Mouse (Mus musculus): Measurements from ENCODE around the gene Rnf141. TPM values are rescaled to one million over a fixed set of nuclear protein-coding genes. Genes with fewer than 3 reads are reported as not detected.

The Rnf141 gene
- polyA plus RNA-seq, 1 experiment from 2014 or later, result 31.6 TPM

DNA sequence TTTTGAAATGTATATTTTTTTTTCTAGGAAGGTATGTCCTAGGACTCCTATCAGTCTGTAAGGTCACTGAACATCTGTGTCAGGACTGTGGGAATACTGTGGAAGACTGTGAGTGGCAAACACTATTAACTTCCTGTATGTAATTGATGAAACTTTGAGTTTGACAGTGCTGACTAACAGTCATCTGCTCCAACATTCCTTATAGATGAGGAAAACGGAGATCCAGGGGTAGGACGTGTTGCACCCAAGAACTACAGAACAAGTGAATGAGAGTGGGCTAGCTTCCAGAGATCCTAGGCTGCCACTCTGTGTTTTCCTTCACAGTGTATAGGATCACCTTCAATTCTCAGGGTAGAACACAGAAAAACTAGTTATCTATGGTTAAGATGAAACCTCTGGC, 3.1 kb upstream of the Rnf141 start:
- no peak for ATAC-seq

DNA sequence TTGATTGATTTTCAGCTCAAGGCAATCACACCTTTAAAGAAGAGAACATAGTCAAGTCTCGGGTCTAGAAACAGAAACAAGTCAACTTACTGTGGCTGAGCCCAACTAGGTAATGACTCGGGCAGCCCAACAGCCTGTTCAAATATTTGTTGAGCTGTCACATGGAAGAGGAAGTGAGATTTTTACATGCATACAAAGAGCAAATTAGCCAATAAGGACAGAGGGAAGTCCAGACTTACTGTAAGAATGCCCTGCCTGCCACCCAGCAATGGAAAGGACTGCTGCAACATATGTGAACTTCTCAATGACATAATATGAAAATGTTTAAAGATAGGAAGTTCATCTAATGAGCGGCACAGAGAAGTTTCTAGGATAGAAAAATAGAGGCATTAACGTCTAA, 3.9 kb downstream of the Rnf141 start:
- Histone ChIP-seq H3K9ac (replicated peaks; ENCODE audit: low read depth) (no peak overlapping the region), H3K36me3 (ENCODE audit: insufficient read depth, low read length) (0 out of 2 replicates have a peak, but pooled peaks cover 5% of the 10 kb centered on the region), H3K27me3 (replicated peaks; ENCODE audit: insufficient read depth, low read length) (no peaks in the 10 kb centered on the region), H3K4me1 (ENCODE audit: insufficient read depth, low read depth, low read length) (peaks cover 5% of the 10 kb centered on the region; the same call in 1 of the 2 replicates), H3K9me3 (ENCODE audit: low read length) (no peaks in the 10 kb centered on the region), H3K4me3 (ENCODE audit: low read depth, low read length) (no peak overlapping the region), H3K27ac (ENCODE audit: low read length) (no peak overlapping the region), H3K4me2 (replicated peaks; ENCODE audit: low read depth, low read length) (no peak overlapping the region)
- TF ChIP-seq CTCF (IDR thresholded peaks at IDR 0.05), result no peak
- TF ChIP-seq EP300 (IDR thresholded peaks at IDR 0.05), result no peak
- ATAC-seq (peak; percentile 50), DNase-seq (ENCODE audit: low spot score) (peak; percentile 87)
- WGBS, result 39% methylated on average over 4 of the region's 4 CpGs

More for the DNA sequence above, 3.1 kb upstream of the Rnf141 start:
- Histone ChIP-seq H3K36me3 (ENCODE audit: insufficient read depth, low read length) (no peaks in the 10 kb centered on the region), H3K4me3 (ENCODE audit: low read depth, low read length) (no peak overlapping the region), H3K27me3 (replicated peaks; ENCODE audit: insufficient read depth, low read length) (no peaks in the 10 kb centered on the region), H3K4me2 (replicated peaks; ENCODE audit: low read depth, low read length) (no peak overlapping the region), H3K9me3 (ENCODE audit: low read length) (no peaks in the 10 kb centered on the region), H3K4me1 (ENCODE audit: insufficient read depth, low read depth, low read length) (peaks cover 2% of the 10 kb centered on the region; the same call in 1 of the 2 replicates), H3K9ac (replicated peaks; ENCODE audit: low read depth) (no peak overlapping the region), H3K27ac (ENCODE audit: low read length) (no peak overlapping the region)
- no peak for DNase-seq (ENCODE audit: low spot score)
- WGBS, result 47% methylated on average over 2 of the region's 2 CpGs
- TF ChIP-seq CTCF (IDR thresholded peaks at IDR 0.05), result no peak
- TF ChIP-seq EP300 (IDR thresholded peaks at IDR 0.05), result no peak

DNA sequence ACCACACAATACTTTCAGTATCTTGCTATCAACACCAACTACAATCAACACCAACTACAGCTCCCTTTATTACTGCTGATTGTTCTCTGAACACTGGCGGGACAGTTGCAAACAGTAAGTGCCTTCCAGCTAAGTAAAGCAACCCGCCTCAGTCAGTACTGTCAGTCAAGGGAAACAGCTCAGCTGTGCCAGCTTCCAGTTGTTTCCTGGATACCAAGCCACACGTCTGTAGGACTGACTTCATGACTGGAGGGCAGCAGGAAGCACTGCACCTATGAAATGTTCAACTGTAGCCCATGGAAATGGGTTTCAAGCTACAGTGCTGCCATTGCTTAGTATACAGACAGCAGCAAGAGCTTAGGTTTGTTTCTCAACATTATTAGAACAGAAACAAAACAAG, 9.7 kb downstream of the Rnf141 start:
- Histone ChIP-seq H3K36me3 (ENCODE audit: insufficient read depth, low read length) (peaks cover 10% of the 10 kb centered on the region; the same call in 1 of the 2 replicates), H3K9ac (replicated peaks; ENCODE audit: low read depth) (no peak overlapping the region), H3K4me2 (replicated peaks; ENCODE audit: low read depth, low read length) (no peak overlapping the region), H3K9me3 (ENCODE audit: low read length) (no peaks in the 10 kb centered on the region), H3K4me3 (ENCODE audit: low read depth, low read length) (no peak overlapping the region), H3K27ac (ENCODE audit: low read length) (no peak overlapping the region), H3K27me3 (replicated peaks; ENCODE audit: insufficient read depth, low read length) (no peaks in the 10 kb centered on the region), H3K4me1 (ENCODE audit: insufficient read depth, low read depth, low read length) (no peaks in the 10 kb centered on the region)
- TF ChIP-seq CTCF (IDR thresholded peaks at IDR 0.05) (no peak), EP300 (IDR thresholded peaks at IDR 0.05) (no peak)
- peak; percentile 33 for DNase-seq (ENCODE audit: low spot score)
- 52% methylated on average over 3 of the region's 3 CpGs for WGBS
- 0 out of 2 replicates have a peak, but pooled peaks have one; percentile 35 for ATAC-seq

DNA sequence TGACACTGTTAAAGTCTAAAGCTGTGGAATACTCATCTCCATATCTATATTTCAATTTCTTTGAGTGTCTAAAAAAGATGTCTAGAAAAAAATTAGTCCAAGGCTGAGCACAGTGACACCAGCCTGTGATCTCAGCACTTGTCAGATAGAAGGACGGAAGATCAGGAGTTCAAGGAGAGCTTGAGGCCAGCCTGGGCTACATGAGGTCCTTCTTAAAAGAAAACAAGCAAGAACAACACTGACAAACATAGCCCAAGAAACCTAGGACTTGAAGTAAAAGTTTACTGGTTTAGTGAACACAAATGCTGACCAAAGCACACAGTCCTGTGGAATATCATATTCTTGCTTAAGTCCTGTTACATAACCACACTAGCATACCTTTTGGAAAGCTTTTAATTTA, 10.2 kb downstream of the Rnf141 start:
- Histone ChIP-seq H3K4me1 (ENCODE audit: insufficient read depth, low read depth, low read length) (no peaks in the 10 kb centered on the region), H3K4me2 (replicated peaks; ENCODE audit: low read depth, low read length) (no peak overlapping the region), H3K4me3 (ENCODE audit: low read depth, low read length) (no peak overlapping the region), H3K27ac (ENCODE audit: low read length) (no peak overlapping the region), H3K9ac (replicated peaks; ENCODE audit: low read depth) (no peak overlapping the region), H3K36me3 (ENCODE audit: insufficient read depth, low read length) (peaks cover 10% of the 10 kb centered on the region; the same call in 1 of the 2 replicates), H3K9me3 (ENCODE audit: low read length) (no peaks in the 10 kb centered on the region), H3K27me3 (replicated peaks; ENCODE audit: insufficient read depth, low read length) (no peaks in the 10 kb centered on the region)
- 94% methylated on average over 1 of the region's 1 CpGs for WGBS
- DNase-seq (ENCODE audit: low spot score), result no peak
- no peak for ATAC-seq
- TF ChIP-seq CTCF (IDR thresholded peaks at IDR 0.05) (no peak), EP300 (IDR thresholded peaks at IDR 0.05) (no peak)

DNA sequence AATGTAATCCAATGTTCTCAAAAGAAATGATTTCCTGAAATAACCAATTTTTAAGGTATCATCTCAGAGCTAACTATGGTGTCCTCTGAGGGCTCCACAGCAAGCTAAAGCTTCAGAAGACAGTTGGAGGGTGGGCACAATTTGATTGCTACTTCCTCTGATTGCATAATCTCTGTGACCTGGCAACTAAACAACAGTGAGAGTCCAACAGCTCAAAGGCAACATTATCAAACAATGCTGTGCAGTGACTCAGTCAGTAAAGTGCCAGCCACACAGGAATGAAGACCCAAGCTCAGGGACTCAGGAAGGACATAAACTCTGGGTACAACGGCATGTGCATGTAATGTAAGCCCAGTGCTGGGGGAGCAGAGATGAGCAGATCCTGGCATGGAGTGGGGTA, 11.2 kb downstream of the Rnf141 start:
- ATAC-seq (peak; percentile 41; the same call in 1 of the 2 replicates), DNase-seq (ENCODE audit: low spot score) (peak; percentile 13)
- H3K9me3 ChIP-seq (ENCODE audit: low read length), result no peaks in the 10 kb centered on the region
- H3K27me3 ChIP-seq (replicated peaks; ENCODE audit: insufficient read depth, low read length), result no peaks in the 10 kb centered on the region
- no peak overlapping the region for H3K9ac ChIP-seq (replicated peaks; ENCODE audit: low read depth)
- H3K4me1 ChIP-seq (ENCODE audit: insufficient read depth, low read depth, low read length), result no peaks in the 10 kb centered on the region
- 58% methylated on average over 1 of the region's 1 CpGs for WGBS
- H3K36me3 ChIP-seq (ENCODE audit: insufficient read depth, low read length), result peaks cover 10% of the 10 kb centered on the region; the same call in 1 of the 2 replicates
- TF ChIP-seq EP300 (IDR thresholded peaks at IDR 0.05) (no peak), CTCF (IDR thresholded peaks at IDR 0.05) (no peak)
- no peak overlapping the region for H3K4me2 ChIP-seq (replicated peaks; ENCODE audit: low read depth, low read length)
- no peak overlapping the region for H3K27ac ChIP-seq (ENCODE audit: low read length)
- H3K4me3 ChIP-seq (ENCODE audit: low read depth, low read length), result no peak overlapping the region

DNA sequence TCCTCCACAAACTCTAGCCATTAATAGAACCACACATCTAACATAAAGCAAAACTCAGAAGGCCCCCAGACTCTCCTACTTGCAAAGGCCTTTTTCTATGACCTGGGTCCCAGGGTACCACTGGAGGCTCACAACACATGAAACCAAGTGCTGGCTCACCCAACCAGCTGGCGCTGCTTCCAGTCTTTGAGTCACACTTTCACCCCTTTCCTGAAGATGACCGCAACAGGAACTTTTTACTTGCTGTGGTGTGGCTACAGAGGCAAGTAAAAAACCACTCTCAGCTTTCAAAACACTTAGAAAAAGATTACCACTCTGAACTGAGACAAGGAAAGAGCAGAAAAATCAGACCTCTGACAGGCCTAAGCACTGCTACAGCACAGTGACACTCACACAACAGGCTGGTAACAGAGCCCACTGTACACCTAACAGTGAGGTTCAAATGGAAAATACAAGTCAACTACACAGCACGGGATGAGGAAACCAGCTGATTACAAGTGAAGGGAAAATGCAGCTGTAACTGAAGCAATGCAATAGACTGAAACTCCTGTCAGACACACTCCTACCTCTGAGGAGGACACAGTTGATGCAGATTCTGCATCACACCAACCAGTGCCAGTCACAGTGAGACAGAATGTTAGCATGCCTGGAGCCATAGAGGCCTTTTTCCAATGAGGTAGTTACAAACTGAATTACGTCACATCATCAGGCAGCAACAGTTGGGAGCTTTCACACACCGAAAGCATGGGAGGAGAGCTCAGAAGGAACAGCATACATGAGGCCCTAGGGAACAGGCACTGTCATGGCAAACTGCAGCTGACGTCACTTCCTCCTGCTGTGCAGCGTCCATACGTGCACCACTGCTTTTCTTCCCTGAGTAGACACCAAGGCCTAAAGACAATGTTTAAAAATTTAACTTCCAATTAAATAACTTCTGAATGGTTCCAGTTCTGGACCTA, 20.0 kb downstream of the Rnf141 start:
- Histone ChIP-seq H3K9me3 (ENCODE audit: low read length) (no peaks in the 10 kb centered on the region), H3K4me2 (replicated peaks; ENCODE audit: low read depth, low read length) (no peak overlapping the region), H3K4me1 (ENCODE audit: insufficient read depth, low read depth, low read length) (peaks cover 7% of the 10 kb centered on the region; the same call in 1 of the 2 replicates), H3K27me3 (replicated peaks; ENCODE audit: insufficient read depth, low read length) (no peaks in the 10 kb centered on the region), H3K9ac (replicated peaks; ENCODE audit: low read depth) (no peak overlapping the region), H3K27ac (ENCODE audit: low read length) (0 out of 2 replicates have a peak overlapping the region, but pooled peaks have one; percentile 43), H3K4me3 (ENCODE audit: low read depth, low read length) (no peak overlapping the region), H3K36me3 (ENCODE audit: insufficient read depth, low read length) (0 out of 2 replicates have a peak, but pooled peaks cover 11% of the 10 kb centered on the region)
- TF ChIP-seq CTCF (IDR thresholded peaks at IDR 0.05), result no peak
- TF ChIP-seq EP300 (IDR thresholded peaks at IDR 0.05), result no peak
- 79% methylated on average over 8 of the region's 8 CpGs for WGBS
- ATAC-seq, result no peak
- peak; percentile 36 for DNase-seq (ENCODE audit: low spot score)
